Mouse (Mus musculus) liver, postnatal 0 days (tissue): ENCODE data around the gene March10. TPM values are rescaled to one million over a fixed set of nuclear protein-coding genes. Genes with fewer than 3 reads are reported as not detected.
A peak's percentile ranks its signal among the peaks of the same experiment; 100 is the strongest.

ENCODE experiments used
- ATAC-seq: fragments of 200-750 bp; cut with Nextera tagmentation; 2 replicates; pipeline ENCODE4 v1.8.0; 2017; ENCODE audit warnings: mild to moderate bottlenecking, moderate library complexity
- DNase-seq: peaks from one replicate; pipeline ENCODE4 v3.0.0-alpha.2; 2016
- H3K27ac ChIP-seq: fragments of 300-500 bp; sonication (generic); 2 replicates; pipeline ENCODE4 v1.5.1; 2014; ENCODE audit warnings: antibody characterized with exemption, moderate library complexity, mild to moderate bottlenecking, low read depth
- H3K27me3 ChIP-seq: fragments of 300-500 bp; sonication (generic); 2 replicates; pipeline ENCODE4 v1.6.1; 2014; ENCODE audit warnings: low read length, control low read depth, mixed read lengths; ENCODE audit not compliant: insufficient read depth
- H3K36me3 ChIP-seq: fragments of 300-500 bp; sonication (generic); replicated peaks from 2 replicates; pipeline ENCODE4 v1.6.1; 2014; ENCODE audit warnings: mild to moderate bottlenecking, control low read depth, low read length, moderate library complexity, mixed read lengths; ENCODE audit not compliant: insufficient read depth
- H3K4me1 ChIP-seq: fragments of 300-500 bp; sonication (generic); 2 replicates; pipeline ENCODE4 v1.6.1; 2014; ENCODE audit warnings: antibody characterized with exemption, mild to moderate bottlenecking, control low read depth; ENCODE audit not compliant: insufficient read depth
- H3K4me2 ChIP-seq: fragments of 300-500 bp; sonication (generic); 2 replicates; pipeline ENCODE4 v1.6.1; 2014; ENCODE audit warnings: low read depth, mild to moderate bottlenecking, low read length, moderate library complexity, mixed read lengths
- H3K4me3 ChIP-seq: fragments of 300-500 bp; sonication (generic); 2 replicates; pipeline ENCODE4 v1.5.1; 2014; ENCODE audit warnings: low read depth, low read length
- H3K9ac ChIP-seq: fragments of 300-500 bp; sonication (generic); replicated peaks from 2 replicates; pipeline ENCODE4 v1.6.1; 2014; ENCODE audit warnings: mild to moderate bottlenecking, moderate library complexity
- H3K9me3 ChIP-seq: fragments of 300-500 bp; sonication (generic); 2 replicates; pipeline ENCODE4 v1.6.1; 2016; ENCODE audit warnings: mild to moderate bottlenecking, control low read depth, low read length, mixed read lengths
- CTCF ChIP-seq: sonication (generic); IDR thresholded peaks from 2 replicates; pipeline ENCODE4 v1.5.1; 2016; ENCODE audit warnings: antibody characterized with exemption, low read depth
- EP300 ChIP-seq: IDR thresholded peaks from 2 replicates; pipeline ENCODE4 v1.6.1; 2016; ENCODE audit warnings: antibody characterized with exemption, low read depth, mild to moderate bottlenecking
- WGBS: fragments of 180-500 bp; shearing (Covaris S2); extraction: QIAGEN DNeasy Blood & Tissue Kit; methylation state at CpG from one replicate; pipeline ENCODE4 v1.1.7; 2014; ENCODE audit not compliant: insufficient replicate concordance; 5-methylcytosine and 5-hydroxymethylcytosine counted together
- polyA plus RNA-seq: library from polyadenylated mRNA; unstranded; fragments of >200 nt; fragmentation: Nextera tagmentation; extraction: Ambion mirVana; gene quantifications from 2 replicates; pipeline ENCODE4 v1.2.1, GENCODE M21; 2015

The March10 gene
- not detected in 2 replicates for polyA plus RNA-seq

GRCm38 (mm10) chr11:105456497-105456907, at the start of gene March10:
TSS of gene March10 (minus strand) at chr11:105456735.
- H3K4me1 ChIP-seq = no peaks in the 10 kb centered on the region; the same call in 1 of the 2 replicates
- ATAC-seq = no peak
- H3K36me3 ChIP-seq = no peaks in the 10 kb centered on the region
- peak within 1 kb of the TSS; percentile 41 for H3K4me2 ChIP-seq
- TF ChIP-seq CTCF = no peak
- TF ChIP-seq EP300 = no peak
- H3K9ac ChIP-seq = no peak within 1 kb of the TSS
- H3K27me3 ChIP-seq = peaks cover 12% of the 10 kb centered on the region
- no peak for DNase-seq
- H3K9me3 ChIP-seq = no peaks in the 10 kb centered on the region
- H3K4me3 ChIP-seq = no peak within 1 kb of the TSS
- 5% methylated on average over 35 of the region's 35 CpGs for WGBS
- H3K27ac ChIP-seq = no peak within 1 kb of the TSS

- TF ChIP-seq CTCF = no peak
- H3K4me3 ChIP-seq = no peak overlapping the region
- H3K4me2 ChIP-seq = no peak overlapping the region
- no peaks in the 10 kb centered on the region for H3K9me3 ChIP-seq
- ATAC-seq = no peak
- H3K36me3 ChIP-seq = no peaks in the 10 kb centered on the region
- no peaks in the 10 kb centered on the region for H3K4me1 ChIP-seq
- no peak overlapping the region for H3K27ac ChIP-seq
- no peak overlapping the region for H3K9ac ChIP-seq
- no peak for DNase-seq
- 22% methylated on average over 11 of the region's 11 CpGs for WGBS
- no peaks in the 10 kb centered on the region for H3K27me3 ChIP-seq
Observed at GRCm38 (mm10) chr11:105506322-105506721, 49.8 kb upstream of the March10 start.

GRCm38 (mm10) chr11:105505038-105505437, 48.5 kb upstream of the March10 start:
- ATAC-seq (no peak), DNase-seq (no peak)
- 61% methylated on average over 3 of the region's 3 CpGs for WGBS
- no peak overlapping the region for H3K4me2 ChIP-seq
- no peak overlapping the region for H3K9ac ChIP-seq
- H3K36me3 ChIP-seq = no peaks in the 10 kb centered on the region
- no peak overlapping the region for H3K27ac ChIP-seq
- no peaks in the 10 kb centered on the region for H3K9me3 ChIP-seq
- no peak for TF ChIP-seq EP300
- no peak for TF ChIP-seq CTCF
- H3K4me1 ChIP-seq = no peaks in the 10 kb centered on the region
- H3K27me3 ChIP-seq = no peaks in the 10 kb centered on the region
- H3K4me3 ChIP-seq = no peak overlapping the region

- Histone ChIP-seq H3K27ac (no peak overlapping the region), H3K4me3 (no peak overlapping the region), H3K9me3 (no peaks in the 10 kb centered on the region), H3K4me2 (no peak overlapping the region), H3K27me3 (no peaks in the 10 kb centered on the region), H3K9ac (no peak overlapping the region), H3K4me1 (no peaks in the 10 kb centered on the region), H3K36me3 (no peaks in the 10 kb centered on the region)
- DNase-seq (no peak), ATAC-seq (no peak)
- 42% methylated on average over 4 of the region's 4 CpGs for WGBS
- TF ChIP-seq EP300 = no peak
- no peak for TF ChIP-seq CTCF
Observed at GRCm38 (mm10) chr11:105502311-105502710, 45.8 kb upstream of the March10 start.

GRCm38 (mm10) chr11:105497505-105497904, 41.0 kb upstream of the March10 start:
- Histone ChIP-seq H3K4me3 (no peak overlapping the region), H3K4me1 (no peaks in the 10 kb centered on the region), H3K27me3 (no peaks in the 10 kb centered on the region), H3K9ac (no peak overlapping the region), H3K4me2 (no peak overlapping the region), H3K9me3 (no peaks in the 10 kb centered on the region), H3K27ac (no peak overlapping the region), H3K36me3 (no peaks in the 10 kb centered on the region)
- ATAC-seq (no peak), DNase-seq (no peak)
- no peak for TF ChIP-seq EP300
- TF ChIP-seq CTCF = no peak
- 65% methylated on average over 6 of the region's 6 CpGs for WGBS

- WGBS = 35% methylated on average over 7 of the region's 7 CpGs
- H3K9me3 ChIP-seq = no peaks in the 10 kb centered on the region
Observed at GRCm38 (mm10) chr11:105496665-105497064, 40.1 kb upstream of the March10 start.

More at GRCm38 (mm10) chr11:105496665-105497064, 40.1 kb upstream of the March10 start:
- Histone ChIP-seq H3K27me3 (no peaks in the 10 kb centered on the region), H3K4me2 (no peak overlapping the region), H3K9ac (no peak overlapping the region), H3K4me3 (no peak overlapping the region), H3K27ac (no peak overlapping the region), H3K36me3 (no peaks in the 10 kb centered on the region), H3K4me1 (no peaks in the 10 kb centered on the region)
- ATAC-seq (no peak), DNase-seq (no peak)
- no peak for TF ChIP-seq EP300
- TF ChIP-seq CTCF = no peak
